Mouse (Mus musculus): ENCODE results near the gene Mkrn1. TPM values are rescaled to one million over a fixed set of nuclear protein-coding genes. Genes with fewer than 3 reads are reported as not detected.
A peak's percentile ranks its signal among the peaks of the same experiment; 100 is the strongest.
"Not testable (repeated sequence)": the region's sequence is repeated elsewhere in the genome, so short reads cannot be mapped to it uniquely, and the experiment has no call there.

The Mkrn1 gene
- polyA plus RNA-seq, 1 experiment from 2014 or later: 145 TPM

DNA sequence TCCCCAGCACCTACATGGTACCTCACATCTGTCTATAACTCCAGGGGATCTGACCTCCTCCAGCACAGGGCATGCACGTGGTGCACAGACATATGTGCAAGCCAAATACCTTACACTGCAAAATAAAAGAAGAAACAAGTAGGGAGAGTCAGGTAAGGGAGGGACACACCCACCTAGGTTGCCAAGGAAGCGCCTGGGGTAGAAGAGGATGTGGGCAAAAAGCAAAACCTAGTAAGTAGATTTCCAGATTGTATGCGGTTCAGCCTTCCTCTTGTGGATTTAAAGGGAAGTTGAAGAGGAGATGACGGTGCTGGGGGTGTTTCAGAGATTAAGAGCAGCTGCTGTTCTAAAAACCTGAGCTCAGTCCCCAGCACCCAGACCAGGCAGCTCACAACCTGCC is 41.0 kb downstream of the Mkrn1 start:
- H3K27ac ChIP-seq (ENCODE audit: low read depth, low read length): no peak overlapping the region

DNA sequence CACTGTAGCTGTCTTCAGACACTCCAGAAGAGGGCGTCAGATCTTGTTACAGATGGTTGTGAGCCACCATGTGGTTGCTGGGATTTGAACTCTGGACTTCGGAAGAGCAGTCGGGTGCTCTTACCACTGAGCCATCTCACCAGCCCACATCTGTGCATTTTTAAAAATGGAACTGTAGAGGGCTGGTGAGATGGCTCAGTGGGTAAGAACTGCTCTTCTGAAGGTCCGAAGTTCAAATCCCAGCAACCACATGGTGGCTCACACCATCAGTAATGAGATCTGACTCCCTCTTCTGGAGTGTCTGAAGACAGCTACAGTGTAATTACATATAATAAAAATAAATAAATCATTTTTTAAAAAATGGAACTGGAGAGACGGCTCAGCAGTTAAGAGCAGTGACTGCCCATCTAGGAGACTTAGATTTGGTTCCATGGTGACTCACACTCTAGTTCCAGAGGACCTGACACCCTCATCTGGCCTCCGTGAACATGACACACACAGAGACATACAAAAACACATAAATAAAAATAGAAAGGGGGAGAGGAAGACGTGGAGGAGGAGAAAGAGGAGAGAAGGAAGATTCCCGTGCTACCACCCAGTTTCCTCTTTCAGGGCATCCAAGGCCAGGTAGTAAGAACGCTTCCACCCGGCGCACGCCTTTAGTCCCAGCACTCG is 42.0 kb downstream of the Mkrn1 start:
- not testable (repeated sequence) for H3K27ac ChIP-seq (ENCODE audit: low read depth, low read length); H3K27me3 ChIP-seq (ENCODE audit: control insufficient read depth, insufficient read depth, low read length); DNase-seq (ENCODE audit: low spot score); H3K4me3 ChIP-seq (ENCODE audit: low read depth, low read length); H3K9ac ChIP-seq (ENCODE audit: low read length); H3K36me3 ChIP-seq (ENCODE audit: control insufficient read depth, insufficient read depth, low read length); H3K9me3 ChIP-seq (ENCODE audit: control insufficient read depth, low read length); H3K4me1 ChIP-seq (ENCODE audit: control insufficient read depth, insufficient read depth, low read length); ATAC-seq (ENCODE audit: insufficient read depth, low FRiP score, low TSS enrichment); H3K4me2 ChIP-seq (ENCODE audit: low read depth)
- WGBS: 87% methylated on average over 12 of the region's 13 CpGs

More for the DNA sequence above, 41.0 kb downstream of the Mkrn1 start:
- no peak overlapping the region for H3K4me2 ChIP-seq (ENCODE audit: low read depth)
- H3K4me1 ChIP-seq (ENCODE audit: control insufficient read depth, insufficient read depth, low read length): 0 out of 2 replicates have a peak, but pooled peaks cover 3% of the 10 kb centered on the region
- DNase-seq (ENCODE audit: low spot score) (no peak), ATAC-seq (ENCODE audit: insufficient read depth, low FRiP score, low TSS enrichment) (no peak)
- H3K27me3 ChIP-seq (ENCODE audit: control insufficient read depth, insufficient read depth, low read length): no peaks in the 10 kb centered on the region
- no peak overlapping the region for H3K4me3 ChIP-seq (ENCODE audit: low read depth, low read length)
- peaks cover 2% of the 10 kb centered on the region for H3K36me3 ChIP-seq (ENCODE audit: control insufficient read depth, insufficient read depth, low read length)
- H3K9ac ChIP-seq (ENCODE audit: low read length): no peak overlapping the region
- 71% methylated on average over 4 of the region's 4 CpGs for WGBS
- H3K9me3 ChIP-seq (ENCODE audit: control insufficient read depth, low read length): no peaks in the 10 kb centered on the region

DNA sequence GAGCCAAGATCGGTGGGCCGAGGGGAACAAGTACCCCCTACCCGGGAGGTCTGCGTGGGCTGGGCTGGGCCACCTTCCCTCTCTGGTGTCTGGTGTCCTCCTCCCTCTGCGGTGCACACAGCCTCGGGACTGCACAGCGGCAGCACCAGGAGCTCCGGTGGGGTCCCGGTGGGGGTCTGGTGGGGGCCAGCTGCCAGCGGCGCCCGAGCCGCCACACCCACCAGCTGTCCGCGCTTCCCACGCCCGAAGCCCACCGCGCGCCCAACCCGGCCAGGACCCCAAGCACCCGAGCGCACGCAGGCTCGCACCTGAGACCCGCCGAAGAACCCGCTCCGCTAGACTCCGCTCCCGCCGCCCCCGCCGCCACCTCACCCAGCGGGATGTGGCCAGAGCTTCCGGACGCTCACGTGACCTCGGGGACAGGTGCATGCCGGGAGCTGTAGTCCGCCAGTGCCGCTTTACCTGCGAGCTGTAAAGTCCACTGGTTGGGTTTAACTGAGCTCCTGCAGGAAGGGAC is 42.9 kb downstream of the Mkrn1 start, which contains the start of gene Slc37a3:
Gene Slc37a3 (minus strand): TSS at position 365 of the 517 bp plus-strand sequence.
- peak within 1 kb of the TSS; percentile 59 for H3K4me3 ChIP-seq (ENCODE audit: low read depth, low read length)
- DNase-seq (ENCODE audit: low spot score) (peak; percentile 89), ATAC-seq (ENCODE audit: insufficient read depth, low FRiP score, low TSS enrichment) (peak; percentile 89)
- no peaks in the 10 kb centered on the region for H3K9me3 ChIP-seq (ENCODE audit: control insufficient read depth, low read length)
- no peaks in the 10 kb centered on the region for H3K27me3 ChIP-seq (ENCODE audit: control insufficient read depth, insufficient read depth, low read length)
- H3K9ac ChIP-seq (ENCODE audit: low read length): peak within 1 kb of the TSS; percentile 71
- H3K36me3 ChIP-seq (ENCODE audit: control insufficient read depth, insufficient read depth, low read length): peaks cover 4% of the 10 kb centered on the region
- peak within 1 kb of the TSS; percentile 63 for H3K4me2 ChIP-seq (ENCODE audit: low read depth)
- peaks cover 10% of the 10 kb centered on the region; the same call in 1 of the 2 replicates for H3K4me1 ChIP-seq (ENCODE audit: control insufficient read depth, insufficient read depth, low read length)
- WGBS: 0% methylated on average over 35 of the region's 43 CpGs
- no peak within 1 kb of the TSS for H3K27ac ChIP-seq (ENCODE audit: low read depth, low read length)

GRCm38 (mm10) chr6:39376775-39377174 is 43.5 kb downstream of the Mkrn1 start:
- DNase-seq (ENCODE audit: low spot score) (no peak), ATAC-seq (ENCODE audit: insufficient read depth, low FRiP score, low TSS enrichment) (no peak)
- Histone ChIP-seq H3K9ac (ENCODE audit: low read length) (peak overlapping the region; percentile 71), H3K27ac (ENCODE audit: low read depth, low read length) (no peak overlapping the region), H3K27me3 (ENCODE audit: control insufficient read depth, insufficient read depth, low read length) (no peaks in the 10 kb centered on the region), H3K36me3 (ENCODE audit: control insufficient read depth, insufficient read depth, low read length) (peaks cover 4% of the 10 kb centered on the region), H3K4me1 (ENCODE audit: control insufficient read depth, insufficient read depth, low read length) (peaks cover 10% of the 10 kb centered on the region; the same call in 1 of the 2 replicates), H3K4me2 (ENCODE audit: low read depth) (peak overlapping the region; percentile 63), H3K9me3 (ENCODE audit: control insufficient read depth, low read length) (no peaks in the 10 kb centered on the region), H3K4me3 (ENCODE audit: low read depth, low read length) (peak overlapping the region; percentile 59)
- WGBS: 25% methylated on average over 9 of the region's 9 CpGs

DNA sequence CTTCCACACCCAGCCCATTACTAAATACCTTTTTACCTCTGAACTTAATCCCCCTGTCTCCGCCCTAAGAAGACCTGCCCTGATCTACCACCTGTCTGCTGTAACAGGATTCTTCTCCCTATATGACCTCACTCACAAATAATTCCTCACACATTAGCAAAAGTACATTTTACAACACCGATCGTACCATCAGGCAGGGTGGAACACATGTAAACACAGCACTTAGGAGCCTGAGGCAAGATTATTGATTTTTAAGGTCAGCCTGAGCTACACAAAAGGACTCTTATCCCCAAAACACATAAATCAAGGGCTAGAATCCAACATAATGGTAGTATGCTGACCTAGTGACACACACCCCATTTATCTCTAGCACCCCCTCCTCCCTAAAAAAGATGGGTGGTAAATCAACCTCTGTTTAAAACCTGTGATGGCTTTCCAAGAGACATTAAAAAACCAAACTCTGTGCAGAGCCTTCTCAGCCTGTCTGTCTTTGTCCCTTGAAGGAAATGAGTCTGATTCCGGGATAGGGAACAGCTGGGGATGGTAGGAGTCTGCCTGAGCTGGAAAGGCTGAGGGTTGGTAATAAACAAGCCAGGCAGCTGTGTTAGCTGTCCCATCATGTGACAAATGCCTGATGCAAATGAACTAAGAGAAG is 46.8 kb downstream of the Mkrn1 start:
- Histone ChIP-seq H3K9me3 (ENCODE audit: control insufficient read depth, low read length) (no peaks in the 10 kb centered on the region), H3K36me3 (ENCODE audit: control insufficient read depth, insufficient read depth, low read length) (peaks cover 4% of the 10 kb centered on the region), H3K9ac (ENCODE audit: low read length) (no peak overlapping the region), H3K4me1 (ENCODE audit: control insufficient read depth, insufficient read depth, low read length) (peaks cover 10% of the 10 kb centered on the region; the same call in 1 of the 2 replicates), H3K4me2 (ENCODE audit: low read depth) (no peak overlapping the region), H3K4me3 (ENCODE audit: low read depth, low read length) (no peak overlapping the region), H3K27ac (ENCODE audit: low read depth, low read length) (no peak overlapping the region), H3K27me3 (ENCODE audit: control insufficient read depth, insufficient read depth, low read length) (no peaks in the 10 kb centered on the region)
- ATAC-seq (ENCODE audit: insufficient read depth, low FRiP score, low TSS enrichment) (peak; percentile 58), DNase-seq (ENCODE audit: low spot score) (peak; percentile 19)
- WGBS: 37% methylated on average over 4 of the region's 4 CpGs

DNA sequence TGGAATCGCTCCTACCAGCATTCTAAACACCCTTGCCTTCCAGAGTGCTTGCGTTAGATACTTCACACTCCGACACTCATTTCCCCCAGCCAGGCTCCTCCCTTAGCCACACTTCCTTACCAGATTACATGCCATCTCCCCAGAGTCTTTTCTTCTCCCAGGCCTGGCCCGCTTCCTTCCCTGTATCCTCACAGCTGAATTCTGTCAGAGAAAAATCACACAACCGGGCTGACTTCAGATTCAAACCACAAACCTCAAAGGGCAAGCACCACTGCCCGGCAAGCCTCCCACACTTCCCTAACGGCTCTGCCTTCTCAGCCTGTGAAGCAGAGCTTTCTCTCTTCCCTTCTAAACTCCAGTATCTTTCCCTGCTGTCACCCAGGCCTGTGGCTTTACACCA is 47.5 kb downstream of the Mkrn1 start:
- Histone ChIP-seq H3K9ac (ENCODE audit: low read length) (no peak overlapping the region), H3K9me3 (ENCODE audit: control insufficient read depth, low read length) (no peaks in the 10 kb centered on the region), H3K4me2 (ENCODE audit: low read depth) (no peak overlapping the region), H3K4me3 (ENCODE audit: low read depth, low read length) (no peak overlapping the region), H3K27me3 (ENCODE audit: control insufficient read depth, insufficient read depth, low read length) (no peaks in the 10 kb centered on the region), H3K36me3 (ENCODE audit: control insufficient read depth, insufficient read depth, low read length) (peaks cover 4% of the 10 kb centered on the region), H3K4me1 (ENCODE audit: control insufficient read depth, insufficient read depth, low read length) (peaks cover 10% of the 10 kb centered on the region; the same call in 1 of the 2 replicates), H3K27ac (ENCODE audit: low read depth, low read length) (0 out of 2 replicates have a peak overlapping the region, but pooled peaks have one; percentile 37)
- 47% methylated on average over 7 of the region's 7 CpGs for WGBS
- ATAC-seq (ENCODE audit: insufficient read depth, low FRiP score, low TSS enrichment) (no peak), DNase-seq (ENCODE audit: low spot score) (no peak)

- Histone ChIP-seq H3K4me2 (ENCODE audit: low read depth) (no peak overlapping the region), H3K9me3 (ENCODE audit: control insufficient read depth, low read length) (no peaks in the 10 kb centered on the region), H3K4me3 (ENCODE audit: low read depth, low read length) (no peak overlapping the region), H3K9ac (ENCODE audit: low read length) (no peak overlapping the region), H3K4me1 (ENCODE audit: control insufficient read depth, insufficient read depth, low read length) (peaks cover 10% of the 10 kb centered on the region; the same call in 1 of the 2 replicates), H3K27ac (ENCODE audit: low read depth, low read length) (no peak overlapping the region), H3K27me3 (ENCODE audit: control insufficient read depth, insufficient read depth, low read length) (no peaks in the 10 kb centered on the region), H3K36me3 (ENCODE audit: control insufficient read depth, insufficient read depth, low read length) (peaks cover 4% of the 10 kb centered on the region)
- DNase-seq (ENCODE audit: low spot score) (no peak), ATAC-seq (ENCODE audit: insufficient read depth, low FRiP score, low TSS enrichment) (no peak)
Measured at GRCm38 (mm10) chr6:39372042-39372441, 48.2 kb downstream of the Mkrn1 start.

- Histone ChIP-seq H3K4me1 (ENCODE audit: control insufficient read depth, insufficient read depth, low read length) (peaks cover 7% of the 10 kb centered on the region; the same call in 1 of the 2 replicates), H3K36me3 (ENCODE audit: control insufficient read depth, insufficient read depth, low read length) (peaks cover 4% of the 10 kb centered on the region), H3K4me3 (ENCODE audit: low read depth, low read length) (no peak overlapping the region), H3K9ac (ENCODE audit: low read length) (no peak overlapping the region), H3K27me3 (ENCODE audit: control insufficient read depth, insufficient read depth, low read length) (no peaks in the 10 kb centered on the region), H3K9me3 (ENCODE audit: control insufficient read depth, low read length) (no peaks in the 10 kb centered on the region), H3K4me2 (ENCODE audit: low read depth) (no peak overlapping the region), H3K27ac (ENCODE audit: low read depth, low read length) (no peak overlapping the region)
- no peak for DNase-seq (ENCODE audit: low spot score)
- 91% methylated on average over 3 of the region's 3 CpGs for WGBS
- no peak for ATAC-seq (ENCODE audit: insufficient read depth, low FRiP score, low TSS enrichment)
Measured at GRCm38 (mm10) chr6:39369631-39370030, 50.6 kb downstream of the Mkrn1 start.
